Mouse (Mus musculus): ENCODE measurements around the gene Nifk.

DNA sequence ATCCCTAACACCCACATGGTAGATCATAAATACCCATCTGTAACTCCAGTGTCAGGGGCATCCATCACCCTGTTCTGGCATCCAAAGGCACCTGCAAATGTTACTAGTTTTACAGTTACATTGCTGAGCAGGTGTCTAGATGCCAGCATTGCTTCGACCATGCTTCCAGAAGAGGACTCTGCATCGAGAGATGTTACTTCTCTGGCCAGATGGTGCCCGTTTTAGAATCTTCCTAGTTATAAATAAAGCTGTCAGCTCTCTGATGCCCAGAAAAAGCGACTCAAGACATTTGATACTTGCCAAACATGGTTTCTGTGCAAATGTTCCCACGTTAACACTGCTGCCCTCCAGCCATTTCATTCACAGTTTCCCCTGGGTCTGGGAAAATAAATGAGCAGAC, 16.3 kb downstream of the Nifk start:
- TF ChIP-seq CTCF (IDR thresholded peaks at IDR 0.05; ENCODE audit: insufficient read depth, low read depth, low read length) (no peak), POLR2A (IDR thresholded peaks at IDR 0.05; ENCODE audit: insufficient read depth, low read depth, low read length) (no peak)

All from olfactory bulb, adult 2 months (tissue).